ENCODE assay signal across 21 mouse cellular contexts in the genomic region with DNA sequence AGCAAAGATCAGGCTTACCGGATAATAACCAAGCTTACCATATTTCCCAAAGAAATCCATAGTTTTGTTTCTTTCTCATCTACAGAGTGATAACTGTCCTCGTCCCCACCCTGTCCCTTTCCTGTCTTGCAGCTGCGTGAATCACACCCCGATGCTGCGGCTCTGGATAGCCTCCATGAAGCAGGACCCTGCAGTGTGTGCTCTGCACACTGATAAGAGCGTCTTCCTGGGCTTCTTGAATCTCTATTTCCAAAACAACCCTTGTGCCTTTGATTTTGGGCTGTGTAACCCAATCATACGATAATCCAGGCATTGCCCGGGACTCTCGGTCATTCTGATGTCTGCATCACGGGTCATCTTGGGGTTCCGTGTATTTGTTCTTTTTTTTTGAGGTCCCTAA. TPM values are rescaled to one million over a fixed set of nuclear protein-coding genes. Genes with fewer than 3 reads are reported as not detected.
DNase-seq lines count a peak whose midpoint lies in the region; ATAC-seq and TF ChIP-seq lines count a peak whose summit lies in the region.
"Had no signal": no experiment of that assay in that cellular context is flagged by ENCODE, and none has a peak within 500 bp of the region (broad histone marks: within the 10 kb centered on the region; RNA-seq: fewer than 3 reads in every experiment).

No protein-coding gene starts in this region.

- no peak for TF ChIP-seq RAD21 in MEL (IDR thresholded peaks at IDR 0.05; ENCODE audit: low read depth, low read length)

- H3K4me3 ChIP-seq in heart, embryonic 14.5 days (ENCODE audit: control insufficient read depth in 1 of 2, insufficient read depth in 1 of 2, low read depth in 1 of 2, low read length in 2 of 2), result no peak overlapping the region
- H3K4me3 ChIP-seq in kidney, postnatal 0 days (replicated peaks; ENCODE audit: low read depth, low read length), result no peak overlapping the region
- H3K4me3 ChIP-seq in kidney, embryonic 14.5 days (ENCODE audit: low read length), result no peak overlapping the region
- H3K4me3 ChIP-seq in MEL (ENCODE audit: control insufficient read depth in 1 of 2, insufficient read depth in 1 of 2, low read depth in 2 of 2, low read length in 2 of 2), result no peak overlapping the region
- no peak overlapping the region for H3K4me3 ChIP-seq in limb, embryonic 10.5 days
- H3K4me3 ChIP-seq: embryonic facial prominence, embryonic 10.5 days; forebrain, embryonic 12.5 days; hindbrain, embryonic 13.5 days; midbrain, embryonic 10.5 days; neural tube, embryonic 13.5 days had no signal

- H3K27me3 ChIP-seq in heart, embryonic 14.5 days (ENCODE audit: control insufficient read depth, insufficient read depth, low read length), result no peaks in the 10 kb centered on the region
- no peaks in the 10 kb centered on the region for H3K27me3 ChIP-seq in kidney, postnatal 0 days (ENCODE audit: insufficient read depth, low read length)
- no peaks in the 10 kb centered on the region for H3K27me3 ChIP-seq in kidney, embryonic 14.5 days (ENCODE audit: control insufficient read depth, insufficient read depth, low read length)
- H3K27me3 ChIP-seq in MEL (ENCODE audit: control insufficient read depth in 1 of 2, insufficient read depth in 2 of 2, low read length in 2 of 2), result no peaks in the 10 kb centered on the region; a peak in 1 of 4 replicates
- H3K27me3 ChIP-seq in limb, embryonic 10.5 days (ENCODE audit: low read depth, poor library complexity, severe bottlenecking), result no peaks in the 10 kb centered on the region
- H3K27me3 ChIP-seq: forebrain, embryonic 12.5 days; hindbrain, embryonic 13.5 days; neural tube, embryonic 13.5 days had no signal

- TF ChIP-seq EP300 in MEL (IDR thresholded peaks at IDR 0.05; ENCODE audit: low read depth in 1 of 2, low read length in 2 of 2), result 0 out of 4 replicates have a peak, but pooled peaks of 1 of the 2 experiments have one; percentile 26

- no peak for DNase-seq in heart, adult 9 months (ENCODE audit: low spot score in 2 of 2)
- DNase-seq in kidney, postnatal 0 days (ENCODE audit: low spot score), result no peak
- DNase-seq in MEL (ENCODE audit: low read depth, low spot score), result peak; percentile 41
- no peak for DNase-seq in limb, embryonic 10.5 days (ENCODE audit: low spot score)
- no peak for DNase-seq in frontal cortex, postnatal 25 days (ENCODE audit: low spot score in 2 of 2)
- DNase-seq: B cell, adult 2 months; cerebellum, adult 2 months; layer of hippocampus, adult 9-11 months; right cerebral cortex, adult 18-20 months had no signal

- 44% methylated on average over 11 of the region's 11 CpGs for WGBS in heart, embryonic 14.5 days
- WGBS in kidney, postnatal 0 days, result 69% methylated on average over 11 of the region's 11 CpGs
- WGBS in kidney, embryonic 14.5 days, result 79% methylated on average over 11 of the region's 11 CpGs
- WGBS in limb, embryonic 10.5 days, result 88% methylated on average over 11 of the region's 11 CpGs

- H3K79me2 ChIP-seq in MEL (ENCODE audit: control insufficient read depth, insufficient read depth, low read length, poor library complexity), result no peaks in the 10 kb centered on the region

- TF ChIP-seq POLR2A in MEL (IDR thresholded peaks at IDR 0.05; ENCODE audit: control insufficient read depth in 1 of 2, insufficient read depth in 1 of 2, low read depth in 1 of 2, low read length in 2 of 2, poor library complexity in 1 of 2), result no peak

- no peak for TF ChIP-seq CTCF in kidney, postnatal 0 days (IDR thresholded peaks at IDR 0.05; ENCODE audit: low read depth)
- no peak for TF ChIP-seq CTCF in MEL (IDR thresholded peaks at IDR 0.05 in 2 of 3, conservative IDR thresholded peaks at IDR 0.05 in 1 of 3; ENCODE audit: control insufficient read depth in 1 of 3, insufficient read depth in 1 of 3, low read depth in 2 of 3, low read length in 3 of 3, poor library complexity in 1 of 3, severe bottlenecking in 1 of 3)

- H3K36me3 ChIP-seq in heart, embryonic 14.5 days (ENCODE audit: control insufficient read depth, insufficient read depth, low read length), result no peaks in the 10 kb centered on the region
- no peaks in the 10 kb centered on the region for H3K36me3 ChIP-seq in kidney, postnatal 0 days (ENCODE audit: insufficient read depth, low read length)
- no peaks in the 10 kb centered on the region for H3K36me3 ChIP-seq in kidney, embryonic 14.5 days (ENCODE audit: control insufficient read depth, insufficient read depth, low read length)
- peaks cover 0 to 2% of the 10 kb centered on the region in 2 experiments; a peak in 1 of 4 replicates for H3K36me3 ChIP-seq in MEL (ENCODE audit: control insufficient read depth in 1 of 2, insufficient read depth in 2 of 2, low read length in 2 of 2)
- no peaks in the 10 kb centered on the region for H3K36me3 ChIP-seq in limb, embryonic 10.5 days
- H3K36me3 ChIP-seq: embryonic facial prominence, embryonic 10.5 days; forebrain, embryonic 12.5 days; hindbrain, embryonic 13.5 days; midbrain, embryonic 10.5 days; neural tube, embryonic 13.5 days had no signal

- no peak overlapping the region for H3K9ac ChIP-seq in heart, embryonic 14.5 days (ENCODE audit: low read length)
- H3K9ac ChIP-seq in kidney, postnatal 0 days (ENCODE audit: low read depth, low read length), result no peak overlapping the region
- no peak overlapping the region for H3K9ac ChIP-seq in kidney, embryonic 14.5 days (ENCODE audit: low read depth, low read length)
- H3K9ac ChIP-seq in MEL (ENCODE audit: control insufficient read depth, low read depth, low read length, poor library complexity, severe bottlenecking), result no peak overlapping the region
- H3K9ac ChIP-seq: forebrain, embryonic 12.5 days; hindbrain, embryonic 13.5 days; neural tube, embryonic 13.5 days had no signal

- H3K4me1 ChIP-seq in heart, embryonic 14.5 days (ENCODE audit: control insufficient read depth in 2 of 2, insufficient read depth in 2 of 2, low read length in 2 of 2), result peaks cover 32 to 33% of the 10 kb centered on the region in 2 experiments
- peaks cover 18% of the 10 kb centered on the region; the same call in 1 of the 2 replicates for H3K4me1 ChIP-seq in kidney, postnatal 0 days (replicated peaks; ENCODE audit: insufficient read depth, low read length)
- peaks cover 16% of the 10 kb centered on the region for H3K4me1 ChIP-seq in kidney, embryonic 14.5 days (ENCODE audit: control insufficient read depth, insufficient read depth, low read length)
- H3K4me1 ChIP-seq in MEL (ENCODE audit: control insufficient read depth in 1 of 2, insufficient read depth in 2 of 2, low read length in 2 of 2), result 0 out of 4 replicates have a peak, but pooled peaks cover 0 to 3% of the 10 kb centered on the region in 2 experiments
- H3K4me1 ChIP-seq in limb, embryonic 10.5 days, result peaks cover 61% of the 10 kb centered on the region

- no peak for ATAC-seq in heart, embryonic 14.5 days (ENCODE audit: insufficient number of reproducible peaks, insufficient read depth, low FRiP score, low read depth)
- ATAC-seq in kidney, postnatal 0 days (replicated peaks; ENCODE audit: low FRiP score, low read depth), result no peak
- no peak for ATAC-seq in kidney, embryonic 14.5 days (ENCODE audit: low FRiP score, low TSS enrichment)
- ATAC-seq: inflammation-experienced regulatory T-cells, adult 6 months had no signal

- H3K4me2 ChIP-seq in heart, embryonic 14.5 days (ENCODE audit: low read length), result peak overlapping the region; percentile 11; the same call in 1 of the 2 replicates
- no peak overlapping the region for H3K4me2 ChIP-seq in kidney, postnatal 0 days (ENCODE audit: low read length)
- H3K4me2 ChIP-seq in kidney, embryonic 14.5 days (replicated peaks; ENCODE audit: low read depth, low read length), result no peak overlapping the region
- H3K4me2 ChIP-seq: forebrain, embryonic 12.5 days; hindbrain, embryonic 13.5 days; neural tube, embryonic 13.5 days had no signal

- peak overlapping the region; percentile 34 to 70; a peak in 3 of 4 replicates for H3K27ac ChIP-seq in heart, embryonic 14.5 days (replicated peaks in 1 of 2; ENCODE audit: control insufficient read depth in 1 of 2, insufficient read depth in 1 of 2, low read depth in 2 of 2, low read length in 2 of 2)
- H3K27ac ChIP-seq in kidney, postnatal 0 days, result peak overlapping the region; percentile 54
- no peak overlapping the region for H3K27ac ChIP-seq in kidney, embryonic 14.5 days (ENCODE audit: low read depth, low read length)
- H3K27ac ChIP-seq in MEL (ENCODE audit: control insufficient read depth, low read depth, low read length), result no peak overlapping the region
- H3K27ac ChIP-seq in limb, embryonic 10.5 days, result 0 out of 2 replicates have a peak overlapping the region, but pooled peaks have one; percentile 4
- H3K27ac ChIP-seq: embryonic facial prominence, embryonic 10.5 days; forebrain, embryonic 12.5 days; hindbrain, embryonic 13.5 days; midbrain, embryonic 10.5 days; neural tube, embryonic 13.5 days; stomach, postnatal 0 days had no signal

- H3K9me3 ChIP-seq in heart, embryonic 14.5 days (ENCODE audit: control insufficient read depth, low read length), result no peaks in the 10 kb centered on the region
- H3K9me3 ChIP-seq in kidney, postnatal 0 days (replicated peaks; ENCODE audit: low read length), result no peaks in the 10 kb centered on the region
- H3K9me3 ChIP-seq in kidney, embryonic 14.5 days (ENCODE audit: control insufficient read depth, low read length), result no peaks in the 10 kb centered on the region
- no peaks in the 10 kb centered on the region for H3K9me3 ChIP-seq in MEL (replicated peaks; ENCODE audit: insufficient read depth, low read length)
- H3K9me3 ChIP-seq in limb, embryonic 10.5 days (replicated peaks), result no peaks in the 10 kb centered on the region
- H3K9me3 ChIP-seq: embryonic facial prominence, embryonic 10.5 days; forebrain, embryonic 12.5 days; hindbrain, embryonic 13.5 days; midbrain, embryonic 10.5 days; neural tube, embryonic 13.5 days had no signal

RNA-seq across cellular contexts. Expression of gene Gsto2, which starts 20.6 kb away (rescaled TPM):
- polyA plus RNA-seq in heart, embryonic 14.5 days (2014; fragmentation: Nextera tagmentation; extraction: Ambion mirVana), result 1.5 and 2.3 TPM in 2 replicates
- polyA plus RNA-seq in kidney, postnatal 0 days (2015; fragmentation: Nextera tagmentation; extraction: Ambion mirVana), result 1.7 and 1.9 TPM in 2 replicates
- 1.8 and 2.1 TPM in 2 replicates for polyA plus RNA-seq in kidney, embryonic 14.5 days (2014; fragmentation: Nextera tagmentation; extraction: Ambion mirVana)
- total RNA-seq in MEL (2012; rRNA removed), result not detected in 2 replicates
- under 1 TPM in 1 of 2 experiments, not detected in 1; 0.14 TPM for polyA plus RNA-seq in MEL (2012; ENCODE audit: insufficient read depth in 1 of 2, insufficient read length in 2 of 2, low read depth in 1 of 2, low replicate concordance in 2 of 2, missing spikeins in 1 of 2)
- 0.59 and 1.0 TPM in 2 replicates for polyA plus RNA-seq in limb, embryonic 10.5 days (2016; fragmentation: Nextera tagmentation; extraction: Ambion mirVana)
- total RNA-seq: granulocyte monocyte progenitor cell, adult 5-6 weeks had no signal

RNA-seq across cellular contexts. Expression of gene Gsto1, which starts 31.1 kb away (rescaled TPM):
- 88.0 and 92.7 TPM in 2 replicates for polyA plus RNA-seq in heart, embryonic 14.5 days (2014; fragmentation: Nextera tagmentation; extraction: Ambion mirVana)
- polyA plus RNA-seq in kidney, postnatal 0 days (2015; fragmentation: Nextera tagmentation; extraction: Ambion mirVana), result 150 and 159 TPM in 2 replicates
- 117 and 131 TPM in 2 replicates for polyA plus RNA-seq in kidney, embryonic 14.5 days (2014; fragmentation: Nextera tagmentation; extraction: Ambion mirVana)
- 114 and 143 TPM in 2 replicates for total RNA-seq in MEL (2012; rRNA removed)
- 100 to 1,000 TPM; 190 to 461 TPM for polyA plus RNA-seq in MEL (2012; ENCODE audit: insufficient read depth in 1 of 2, insufficient read length in 2 of 2, low read depth in 1 of 2, low replicate concordance in 2 of 2, missing spikeins in 1 of 2)
- polyA plus RNA-seq in limb, embryonic 10.5 days (2016; fragmentation: Nextera tagmentation; extraction: Ambion mirVana), result 241 and 258 TPM in 2 replicates

RNA-seq across cellular contexts. Expression of gene Cfap43, which starts 33.2 kb away (rescaled TPM):
- 0.16 TPM in 2 replicates for polyA plus RNA-seq in heart, embryonic 14.5 days (2014; fragmentation: Nextera tagmentation; extraction: Ambion mirVana)
- polyA plus RNA-seq in kidney, postnatal 0 days (2015; fragmentation: Nextera tagmentation; extraction: Ambion mirVana), result 0.06 and 0.16 TPM in 2 replicates
- 0.03 and 0.14 TPM in 2 replicates for polyA plus RNA-seq in kidney, embryonic 14.5 days (2014; fragmentation: Nextera tagmentation; extraction: Ambion mirVana)
- 0.12 TPM in 1 of 2 replicates, not detected in the other for total RNA-seq in MEL (2012; rRNA removed)
- under 1 TPM in 1 of 2 experiments, not detected in 1; 0.10 TPM for polyA plus RNA-seq in MEL (2012; ENCODE audit: insufficient read depth in 1 of 2, insufficient read length in 2 of 2, low read depth in 1 of 2, low replicate concordance in 2 of 2, missing spikeins in 1 of 2)
- 0.05 and 0.09 TPM in 2 replicates for polyA plus RNA-seq in limb, embryonic 10.5 days (2016; fragmentation: Nextera tagmentation; extraction: Ambion mirVana)
- total RNA-seq: adrenal gland, adult 18-20 months; gastrocnemius, adult 8-10 months had no signal

RNA-seq across cellular contexts. Expression of gene Itprip, which starts 33.2 kb away (rescaled TPM):
- 15.8 and 16.4 TPM in 2 replicates for polyA plus RNA-seq in heart, embryonic 14.5 days (2014; fragmentation: Nextera tagmentation; extraction: Ambion mirVana)
- polyA plus RNA-seq in kidney, postnatal 0 days (2015; fragmentation: Nextera tagmentation; extraction: Ambion mirVana), result 10.7 and 12.1 TPM in 2 replicates
- 8.3 and 14.6 TPM in 2 replicates for polyA plus RNA-seq in kidney, embryonic 14.5 days (2014; fragmentation: Nextera tagmentation; extraction: Ambion mirVana)
- total RNA-seq in MEL (2012; rRNA removed), result 25.4 and 26.9 TPM in 2 replicates
- polyA plus RNA-seq in MEL (2012; ENCODE audit: insufficient read depth in 1 of 2, insufficient read length in 2 of 2, low read depth in 1 of 2, low replicate concordance in 2 of 2, missing spikeins in 1 of 2), result 10 to 100 TPM in 1 of 2 experiments, not detected in 1; 26.3 TPM
- polyA plus RNA-seq in limb, embryonic 10.5 days (2016; fragmentation: Nextera tagmentation; extraction: Ambion mirVana), result 19.0 and 27.5 TPM in 2 replicates

RNA-seq across cellular contexts. Expression of gene Cfap58, which starts 51.6 kb away (rescaled TPM):
- polyA plus RNA-seq in heart, embryonic 14.5 days (2014; fragmentation: Nextera tagmentation; extraction: Ambion mirVana), result 0.08 and 0.12 TPM in 2 replicates
- 0.09 TPM in 1 of 2 replicates, not detected in the other for polyA plus RNA-seq in kidney, postnatal 0 days (2015; fragmentation: Nextera tagmentation; extraction: Ambion mirVana)
- polyA plus RNA-seq in kidney, embryonic 14.5 days (2014; fragmentation: Nextera tagmentation; extraction: Ambion mirVana), result 0.09 TPM in 1 of 2 replicates, not detected in the other
- not detected in 2 replicates for total RNA-seq in MEL (2012; rRNA removed)
- polyA plus RNA-seq in MEL (2012; ENCODE audit: insufficient read depth in 1 of 2, insufficient read length in 2 of 2, low read depth in 1 of 2, low replicate concordance in 2 of 2, missing spikeins in 1 of 2), result not detected
- polyA plus RNA-seq in limb, embryonic 10.5 days (2016; fragmentation: Nextera tagmentation; extraction: Ambion mirVana), result not detected in 2 replicates
- total RNA-seq: gastrocnemius, adult 8-10 months; granulocyte monocyte progenitor cell, adult 5-6 weeks had no signal
- polyA plus RNA-seq: embryonic facial prominence, embryonic 10.5 days; inflammation-experienced regulatory T-cells, adult 6 months; stomach, postnatal 0 days had no signal

Comparison
In these comparisons a context has a peak if more than half of its experiments do, and no peak if none do; other contexts are left out.
1. H3K27ac ChIP-seq: peak in heart, embryonic 14.5 days (2 of 2), kidney, postnatal 0 days (single experiment) and limb, embryonic 10.5 days (single experiment); none in kidney, embryonic 14.5 days (single experiment) and MEL (single experiment).